ENCODE assay signal across 8 mouse cellular contexts in genomic region chr2:84742451-84743283, GRCm38 (mm10). TPM values are rescaled to one million over a fixed set of nuclear protein-coding genes. Genes with fewer than 3 reads are reported as not detected.
DNase-seq lines count a peak whose midpoint lies in the region; ATAC-seq lines count a peak whose summit lies in the region.

No protein-coding gene starts in this region.

- no peak overlapping the region for H3K27ac ChIP-seq in brown adipose tissue, adult 24 weeks (replicated peaks; ENCODE audit: low read depth, low read length)
- peak overlapping the region; percentile 98 for H3K27ac ChIP-seq in forebrain, embryonic 14.5 days (ENCODE audit: low read depth, low read length)
- peak overlapping the region; percentile 100 for H3K27ac ChIP-seq in kidney, embryonic 15.5 days
- peak overlapping the region; percentile 99 for H3K27ac ChIP-seq in stomach, embryonic 15.5 days

- peaks cover 14% of the 10 kb centered on the region for H3K4me1 ChIP-seq in brown adipose tissue, adult 24 weeks (ENCODE audit: control insufficient read depth, insufficient read depth, insufficient read length, low read length)
- peaks cover 46% of the 10 kb centered on the region for H3K4me1 ChIP-seq in forebrain, embryonic 14.5 days (ENCODE audit: control insufficient read depth, insufficient read depth, low read length)
- H3K4me1 ChIP-seq in kidney, embryonic 15.5 days: peaks cover 56% of the 10 kb centered on the region
- H3K4me1 ChIP-seq in stomach, embryonic 15.5 days: peaks cover 46% of the 10 kb centered on the region

- peak overlapping the region; percentile 89 for H3K4me2 ChIP-seq in forebrain, embryonic 14.5 days (ENCODE audit: low read length)
- peak overlapping the region; percentile 75 for H3K4me2 ChIP-seq in kidney, embryonic 15.5 days
- H3K4me2 ChIP-seq in stomach, embryonic 15.5 days: peak overlapping the region; percentile 80

- WGBS in forebrain, embryonic 14.5 days: 1% methylated on average over 23 of the region's 26 CpGs
- WGBS in kidney, embryonic 15.5 days: under 1% methylated on average over 26 of the region's 26 CpGs
- WGBS in stomach, embryonic 15.5 days: under 1% methylated on average over 24 of the region's 26 CpGs

- peak overlapping the region; percentile 94 for H3K9ac ChIP-seq in forebrain, embryonic 14.5 days (ENCODE audit: low read length)
- peak overlapping the region; percentile 99 for H3K9ac ChIP-seq in kidney, embryonic 15.5 days
- H3K9ac ChIP-seq in stomach, embryonic 15.5 days: peak overlapping the region; percentile 98

- peak overlapping the region; percentile 71 for H3K4me3 ChIP-seq in brown adipose tissue, adult 24 weeks (ENCODE audit: insufficient read depth, low read depth, low read length)
- peak overlapping the region; percentile 75 for H3K4me3 ChIP-seq in forebrain, embryonic 14.5 days (ENCODE audit: low read depth, low read length)
- H3K4me3 ChIP-seq in kidney, embryonic 15.5 days (replicated peaks): peak overlapping the region; percentile 96
- peak overlapping the region; percentile 95 for H3K4me3 ChIP-seq in stomach, embryonic 15.5 days (replicated peaks)

- peak; percentile 72 for ATAC-seq in forebrain, embryonic 14.5 days
- peak; percentile 86 for ATAC-seq in kidney, embryonic 15.5 days (replicated peaks; ENCODE audit: low FRiP score)
- peak; percentile 40 for ATAC-seq in stomach, embryonic 15.5 days (ENCODE audit: insufficient read depth, low FRiP score, low read depth)

- DNase-seq in left cerebral cortex, postnatal 4 days: peak; percentile 95
- DNase-seq in left cerebral cortex, postnatal 14 days (ENCODE audit: low spot score in 2 of 2): no peak
- DNase-seq in forebrain, embryonic 14.5 days (ENCODE audit: low spot score): peak; percentile 92
- peak; percentile 26 for DNase-seq in lung, postnatal 36 days
- no peak for DNase-seq in frontal cortex, postnatal 25 days (ENCODE audit: low spot score in 2 of 2)

- intact Hi-C loops in left cerebral cortex, postnatal 4 days (cut with DNase I): loop anchor here (5.0 kb wide), 1 partner anchor 55 kb away; the partner anchor contains the start of gene Ube2l6
- intact Hi-C loops in left cerebral cortex, postnatal 14 days (cut with DNase I): loop anchor here (2.0 kb wide), 1 partner anchor 56 kb away; the partner anchor contains the start of gene Ube2l6

- H3K27me3 ChIP-seq in forebrain, embryonic 14.5 days (replicated peaks; ENCODE audit: control insufficient read depth, insufficient read depth, low read length): no peaks in the 10 kb centered on the region
- no peaks in the 10 kb centered on the region for H3K27me3 ChIP-seq in kidney, embryonic 15.5 days
- no peaks in the 10 kb centered on the region for H3K27me3 ChIP-seq in stomach, embryonic 15.5 days (replicated peaks)

- H3K36me3 ChIP-seq in forebrain, embryonic 14.5 days (ENCODE audit: control insufficient read depth, insufficient read depth, low read length): peaks cover 3% of the 10 kb centered on the region; the same call in 1 of the 2 replicates
- H3K36me3 ChIP-seq in kidney, embryonic 15.5 days: peaks cover 17% of the 10 kb centered on the region
- H3K36me3 ChIP-seq in stomach, embryonic 15.5 days: peaks cover 10% of the 10 kb centered on the region; the same call in 1 of the 2 replicates

- H3K9me3 ChIP-seq in forebrain, embryonic 14.5 days (replicated peaks; ENCODE audit: control insufficient read depth, low read length): no peaks in the 10 kb centered on the region
- H3K9me3 ChIP-seq in kidney, embryonic 15.5 days (replicated peaks): no peaks in the 10 kb centered on the region
- H3K9me3 ChIP-seq in stomach, embryonic 15.5 days: no peaks in the 10 kb centered on the region

RNA-seq across cellular contexts. Expression of gene Gm19426, which starts 0.8 kb away (rescaled TPM):
- total RNA-seq in left cerebral cortex, postnatal 4 days (2021): 1 to 10 TPM; 5.8 to 6.9 TPM
- total RNA-seq in left cerebral cortex, postnatal 14 days (2021): 1 to 10 TPM; 1.6 to 2.0 TPM
- not detected in 2 replicates for polyA plus RNA-seq in brown adipose tissue, adult 24 weeks (2012; ENCODE audit: insufficient read depth, insufficient read length, missing spikeins)
- polyA plus RNA-seq in forebrain, embryonic 14.5 days (2014; fragmentation: Nextera tagmentation; extraction: Ambion mirVana): 3.1 and 3.8 TPM in 2 replicates
- polyA plus RNA-seq in kidney, embryonic 15.5 days (2015; fragmentation: Nextera tagmentation; extraction: Ambion mirVana): 13.2 and 13.7 TPM in 2 replicates
- polyA plus RNA-seq in stomach, embryonic 15.5 days (2015; fragmentation: Nextera tagmentation; extraction: Ambion mirVana): 6.7 and 7.2 TPM in 2 replicates

RNA-seq across cellular contexts. Expression of gene Ypel4, which starts 8.8 kb away (rescaled TPM):
- 10 to 100 TPM; 13.7 to 15.4 TPM for total RNA-seq in left cerebral cortex, postnatal 4 days (2021)
- total RNA-seq in left cerebral cortex, postnatal 14 days (2021): 10 to 100 TPM; 40.1 to 41.0 TPM
- not detected in 2 replicates for polyA plus RNA-seq in brown adipose tissue, adult 24 weeks (2012; ENCODE audit: insufficient read depth, insufficient read length, missing spikeins)
- 14.2 and 16.3 TPM in 2 replicates for polyA plus RNA-seq in forebrain, embryonic 14.5 days (2014; fragmentation: Nextera tagmentation; extraction: Ambion mirVana)
- 8.7 and 9.4 TPM in 2 replicates for polyA plus RNA-seq in kidney, embryonic 15.5 days (2015; fragmentation: Nextera tagmentation; extraction: Ambion mirVana)
- polyA plus RNA-seq in stomach, embryonic 15.5 days (2015; fragmentation: Nextera tagmentation; extraction: Ambion mirVana): 7.5 and 11.0 TPM in 2 replicates

RNA-seq across cellular contexts. Expression of gene Clp1, which starts 15.5 kb away (rescaled TPM):
- 1 to 10 TPM; 8.3 to 9.3 TPM for total RNA-seq in left cerebral cortex, postnatal 4 days (2021)
- total RNA-seq in left cerebral cortex, postnatal 14 days (2021): 1 to 10 TPM; 7.5 to 8.3 TPM
- polyA plus RNA-seq in brown adipose tissue, adult 24 weeks (2012; ENCODE audit: insufficient read depth, insufficient read length, missing spikeins): 9.4 and 13.7 TPM in 2 replicates
- polyA plus RNA-seq in forebrain, embryonic 14.5 days (2014; fragmentation: Nextera tagmentation; extraction: Ambion mirVana): 28.7 and 32.3 TPM in 2 replicates
- polyA plus RNA-seq in kidney, embryonic 15.5 days (2015; fragmentation: Nextera tagmentation; extraction: Ambion mirVana): 29.1 and 31.6 TPM in 2 replicates
- 23.7 and 26.9 TPM in 2 replicates for polyA plus RNA-seq in stomach, embryonic 15.5 days (2015; fragmentation: Nextera tagmentation; extraction: Ambion mirVana)

RNA-seq across cellular contexts. Expression of gene Zdhhc5, which starts 27.7 kb away (rescaled TPM):
- total RNA-seq in left cerebral cortex, postnatal 4 days (2021): 10 to 100 TPM; 34.2 to 34.8 TPM
- 10 to 100 TPM; 41.6 to 42.9 TPM for total RNA-seq in left cerebral cortex, postnatal 14 days (2021)
- polyA plus RNA-seq in brown adipose tissue, adult 24 weeks (2012; ENCODE audit: insufficient read depth, insufficient read length, missing spikeins): 25.5 and 40.4 TPM in 2 replicates
- 16.5 and 23.6 TPM in 2 replicates for polyA plus RNA-seq in forebrain, embryonic 14.5 days (2014; fragmentation: Nextera tagmentation; extraction: Ambion mirVana)
- 29.8 and 30.2 TPM in 2 replicates for polyA plus RNA-seq in kidney, embryonic 15.5 days (2015; fragmentation: Nextera tagmentation; extraction: Ambion mirVana)
- polyA plus RNA-seq in stomach, embryonic 15.5 days (2015; fragmentation: Nextera tagmentation; extraction: Ambion mirVana): 27.8 and 28.5 TPM in 2 replicates

RNA-seq across cellular contexts. Expression of gene Serping1, which starts 32.6 kb away (rescaled TPM):
- total RNA-seq in left cerebral cortex, postnatal 4 days (2021): 1 to 10 TPM; 5.6 to 6.2 TPM
- 1 to 10 TPM; 5.9 to 6.8 TPM for total RNA-seq in left cerebral cortex, postnatal 14 days (2021)
- 74.6 and 108 TPM in 2 replicates for polyA plus RNA-seq in brown adipose tissue, adult 24 weeks (2012; ENCODE audit: insufficient read depth, insufficient read length, missing spikeins)
- polyA plus RNA-seq in forebrain, embryonic 14.5 days (2014; fragmentation: Nextera tagmentation; extraction: Ambion mirVana): 32.1 and 32.7 TPM in 2 replicates
- 86.7 and 109 TPM in 2 replicates for polyA plus RNA-seq in kidney, embryonic 15.5 days (2015; fragmentation: Nextera tagmentation; extraction: Ambion mirVana)
- polyA plus RNA-seq in stomach, embryonic 15.5 days (2015; fragmentation: Nextera tagmentation; extraction: Ambion mirVana): 76.0 and 79.6 TPM in 2 replicates

Comparison
In these comparisons a context has a peak if more than half of its experiments do, and no peak if none do; other contexts are left out.
1. DNase-seq: peak in left cerebral cortex, postnatal 4 days (single experiment), forebrain, embryonic 14.5 days (single experiment) and lung, postnatal 36 days (single experiment); none in left cerebral cortex, postnatal 14 days (0 of 2) and frontal cortex, postnatal 25 days (0 of 2).
2. Peak in every context shown above with its lines, with median percentiles within 50 percentile points of each other: H3K4me3 ChIP-seq, ATAC-seq, H3K4me2 ChIP-seq and H3K9ac ChIP-seq.